In genomic region chr11:120548214-120548613, GRCm38 (mm10) we compare ENCODE assay signal across 8 mouse cellular contexts. TPM values are rescaled to one million over a fixed set of nuclear protein-coding genes. Genes with fewer than 3 reads are reported as not detected.
DNase-seq lines count a peak whose midpoint lies in the region; ATAC-seq and TF ChIP-seq lines count a peak whose summit lies in the region.

No protein-coding gene starts in this region.

- peak overlapping the region; percentile 96 for H3K4me2 ChIP-seq in heart, embryonic 14.5 days (ENCODE audit: low read length)
- peak overlapping the region; percentile 77 for H3K4me2 ChIP-seq in hindbrain, embryonic 14.5 days (replicated peaks)
- H3K4me2 ChIP-seq in midbrain, embryonic 12.5 days (replicated peaks): peak overlapping the region; percentile 91

- ATAC-seq in heart, embryonic 14.5 days (ENCODE audit: insufficient number of reproducible peaks, insufficient read depth, low FRiP score, low read depth): no peak
- ATAC-seq in hindbrain, embryonic 14.5 days (ENCODE audit: low FRiP score): no peak
- ATAC-seq in midbrain, embryonic 12.5 days (ENCODE audit: low FRiP score, low read depth): no peak

- no peaks in the 10 kb centered on the region for H3K27me3 ChIP-seq in heart, embryonic 14.5 days (ENCODE audit: control insufficient read depth, insufficient read depth, low read length)
- H3K27me3 ChIP-seq in embryonic facial prominence, embryonic 10.5 days (replicated peaks; ENCODE audit: low read depth, poor library complexity, severe bottlenecking): no peaks in the 10 kb centered on the region
- H3K27me3 ChIP-seq in hindbrain, embryonic 14.5 days (ENCODE audit: control insufficient read depth, insufficient read depth, low read length): no peaks in the 10 kb centered on the region
- H3K27me3 ChIP-seq in midbrain, embryonic 12.5 days: no peaks in the 10 kb centered on the region

- H3K9me3 ChIP-seq in heart, embryonic 14.5 days (ENCODE audit: control insufficient read depth, low read length): no peaks in the 10 kb centered on the region
- H3K9me3 ChIP-seq in embryonic facial prominence, embryonic 10.5 days: no peaks in the 10 kb centered on the region
- no peaks in the 10 kb centered on the region for H3K9me3 ChIP-seq in hindbrain, embryonic 14.5 days (ENCODE audit: control insufficient read depth, low read length)
- no peaks in the 10 kb centered on the region for H3K9me3 ChIP-seq in midbrain, embryonic 12.5 days

- TF ChIP-seq CTCF in lung, adult 2 months (IDR thresholded peaks at IDR 0.05; ENCODE audit: insufficient read depth, low read length): no peak

- peak overlapping the region; percentile 70 to 98; a peak in 3 of 4 replicates for H3K4me3 ChIP-seq in heart, embryonic 14.5 days (ENCODE audit: control insufficient read depth in 1 of 2, insufficient read depth in 1 of 2, low read depth in 1 of 2, low read length in 2 of 2)
- H3K4me3 ChIP-seq in embryonic facial prominence, embryonic 10.5 days: peak overlapping the region; percentile 78
- H3K4me3 ChIP-seq in hindbrain, embryonic 14.5 days (replicated peaks; ENCODE audit: low read length): peak overlapping the region; percentile 96
- H3K4me3 ChIP-seq in midbrain, embryonic 12.5 days: peak overlapping the region; percentile 86
- H3K4me3 ChIP-seq in lung, adult 2 months (replicated peaks; ENCODE audit: extremely low read depth, low read depth, low read length): no peak overlapping the region

- TF ChIP-seq POLR2A in lung, adult 2 months (IDR thresholded peaks at IDR 0.05; ENCODE audit: borderline replicate concordance, extremely low read depth, low read depth, low read length): no peak

- intact Hi-C loops in heart, postnatal 25 days (cut with DNase I): no loop called here

- no peak overlapping the region; a peak in 1 of 4 replicates for H3K27ac ChIP-seq in heart, embryonic 14.5 days (replicated peaks in 1 of 2; ENCODE audit: control insufficient read depth in 1 of 2, insufficient read depth in 1 of 2, low read depth in 2 of 2, low read length in 2 of 2)
- no peak overlapping the region for H3K27ac ChIP-seq in embryonic facial prominence, embryonic 10.5 days (replicated peaks)
- no peak overlapping the region for H3K27ac ChIP-seq in hindbrain, embryonic 14.5 days
- no peak overlapping the region for H3K27ac ChIP-seq in midbrain, embryonic 12.5 days (replicated peaks)

- peaks cover 24% of the 10 kb centered on the region for H3K36me3 ChIP-seq in heart, embryonic 14.5 days (ENCODE audit: control insufficient read depth, insufficient read depth, low read length)
- H3K36me3 ChIP-seq in embryonic facial prominence, embryonic 10.5 days (replicated peaks): peaks cover 41% of the 10 kb centered on the region
- peaks cover 16% of the 10 kb centered on the region for H3K36me3 ChIP-seq in hindbrain, embryonic 14.5 days (replicated peaks; ENCODE audit: control insufficient read depth, insufficient read depth)
- H3K36me3 ChIP-seq in midbrain, embryonic 12.5 days: peaks cover 29% of the 10 kb centered on the region

- 67% methylated on average over 3 of the region's 3 CpGs for WGBS in heart, embryonic 14.5 days
- 88% methylated on average over 3 of the region's 3 CpGs for WGBS in embryonic facial prominence, embryonic 10.5 days
- WGBS in hindbrain, embryonic 14.5 days: 82% methylated on average over 3 of the region's 3 CpGs
- WGBS in midbrain, embryonic 12.5 days: 90% methylated on average over 3 of the region's 3 CpGs
- 66% methylated on average over 3 of the region's 3 CpGs for WGBS in lung, adult 2 months

- H3K9ac ChIP-seq in heart, embryonic 14.5 days (ENCODE audit: low read length): peak overlapping the region; percentile 93; the same call in 1 of the 2 replicates
- H3K9ac ChIP-seq in hindbrain, embryonic 14.5 days: peak overlapping the region; percentile 98
- H3K9ac ChIP-seq in midbrain, embryonic 12.5 days (replicated peaks): peak overlapping the region; percentile 97

- no peak for DNase-seq in heart, postnatal 25 days (ENCODE audit: low spot score)
- DNase-seq in embryonic facial prominence, embryonic 10.5 days (ENCODE audit: low spot score): no peak
- no peak for DNase-seq in hindbrain, embryonic 14.5 days (ENCODE audit: low spot score)
- no peak for DNase-seq in frontal cortex, postnatal 36 days (ENCODE audit: low spot score in 2 of 2)
- DNase-seq in left cerebral cortex, adult 9 months (ENCODE audit: low spot score in 2 of 2): no peak
- no peak for DNase-seq in lung, adult 2 months

- H3K4me1 ChIP-seq in heart, embryonic 14.5 days (ENCODE audit: control insufficient read depth in 2 of 2, insufficient read depth in 2 of 2, low read length in 2 of 2): peaks cover 12 to 21% of the 10 kb centered on the region in 2 experiments
- peaks cover 35% of the 10 kb centered on the region for H3K4me1 ChIP-seq in embryonic facial prominence, embryonic 10.5 days
- H3K4me1 ChIP-seq in hindbrain, embryonic 14.5 days (replicated peaks; ENCODE audit: control insufficient read depth, insufficient read depth, low read length): peaks cover 15% of the 10 kb centered on the region
- peaks cover 22% of the 10 kb centered on the region for H3K4me1 ChIP-seq in midbrain, embryonic 12.5 days
- peaks cover 17% of the 10 kb centered on the region for H3K4me1 ChIP-seq in lung, adult 2 months (ENCODE audit: control insufficient read depth, insufficient read depth, low read length)

RNA-seq across cellular contexts. Expression of gene Mcrip1, which starts 1.3 kb away (rescaled TPM):
- polyA plus RNA-seq in heart, embryonic 14.5 days (2014; fragmentation: Nextera tagmentation; extraction: Ambion mirVana): 153 and 158 TPM in 2 replicates
- 10 to 100 TPM; 44.1 to 46.9 TPM for total RNA-seq in heart, postnatal 25 days (2021)
- 201 and 221 TPM in 2 replicates for polyA plus RNA-seq in embryonic facial prominence, embryonic 10.5 days (2016; fragmentation: Nextera tagmentation; extraction: Ambion mirVana)
- polyA plus RNA-seq in hindbrain, embryonic 14.5 days (2014; fragmentation: Nextera tagmentation; extraction: Ambion mirVana): 248 and 261 TPM in 2 replicates
- 212 and 232 TPM in 2 replicates for polyA plus RNA-seq in midbrain, embryonic 12.5 days (2016; fragmentation: Nextera tagmentation; extraction: Ambion mirVana)
- polyA plus RNA-seq in lung, adult 2 months (2012; rRNA removed): 133 and 168 TPM in 2 replicates

RNA-seq across cellular contexts. Expression of gene Ppp1r27, which starts 2.7 kb away (rescaled TPM):
- polyA plus RNA-seq in heart, embryonic 14.5 days (2014; fragmentation: Nextera tagmentation; extraction: Ambion mirVana): not detected in 2 replicates
- not detected for total RNA-seq in heart, postnatal 25 days (2021)
- not detected in 2 replicates for polyA plus RNA-seq in embryonic facial prominence, embryonic 10.5 days (2016; fragmentation: Nextera tagmentation; extraction: Ambion mirVana)
- 0.29 TPM in 1 of 2 replicates, not detected in the other for polyA plus RNA-seq in hindbrain, embryonic 14.5 days (2014; fragmentation: Nextera tagmentation; extraction: Ambion mirVana)
- polyA plus RNA-seq in midbrain, embryonic 12.5 days (2016; fragmentation: Nextera tagmentation; extraction: Ambion mirVana): not detected in 2 replicates
- 3.3 TPM in 1 of 2 replicates, not detected in the other for polyA plus RNA-seq in lung, adult 2 months (2012; rRNA removed)

RNA-seq across cellular contexts. Expression of gene Gcgr, which starts 17.7 kb away (rescaled TPM):
- 2.3 and 2.5 TPM in 2 replicates for polyA plus RNA-seq in heart, embryonic 14.5 days (2014; fragmentation: Nextera tagmentation; extraction: Ambion mirVana)
- 1 to 10 TPM; 1.3 to 1.5 TPM for total RNA-seq in heart, postnatal 25 days (2021)
- polyA plus RNA-seq in embryonic facial prominence, embryonic 10.5 days (2016; fragmentation: Nextera tagmentation; extraction: Ambion mirVana): 0.33 and 0.62 TPM in 2 replicates
- polyA plus RNA-seq in hindbrain, embryonic 14.5 days (2014; fragmentation: Nextera tagmentation; extraction: Ambion mirVana): 0.27 and 0.32 TPM in 2 replicates
- polyA plus RNA-seq in midbrain, embryonic 12.5 days (2016; fragmentation: Nextera tagmentation; extraction: Ambion mirVana): 0.18 and 0.29 TPM in 2 replicates
- 0.86 and 1.0 TPM in 2 replicates for polyA plus RNA-seq in lung, adult 2 months (2012; rRNA removed)

RNA-seq across cellular contexts. Expression of gene P4hb, which starts 24.8 kb away (rescaled TPM):
- 431 and 451 TPM in 2 replicates for polyA plus RNA-seq in heart, embryonic 14.5 days (2014; fragmentation: Nextera tagmentation; extraction: Ambion mirVana)
- total RNA-seq in heart, postnatal 25 days (2021): 100 to 1,000 TPM; 228 to 255 TPM
- polyA plus RNA-seq in embryonic facial prominence, embryonic 10.5 days (2016; fragmentation: Nextera tagmentation; extraction: Ambion mirVana): 556 and 565 TPM in 2 replicates
- polyA plus RNA-seq in hindbrain, embryonic 14.5 days (2014; fragmentation: Nextera tagmentation; extraction: Ambion mirVana): 295 and 326 TPM in 2 replicates
- polyA plus RNA-seq in midbrain, embryonic 12.5 days (2016; fragmentation: Nextera tagmentation; extraction: Ambion mirVana): 384 and 418 TPM in 2 replicates
- 192 and 254 TPM in 2 replicates for polyA plus RNA-seq in lung, adult 2 months (2012; rRNA removed)

RNA-seq across cellular contexts. Expression of gene Arhgdia, which starts 33.2 kb away (rescaled TPM):
- 360 and 367 TPM in 2 replicates for polyA plus RNA-seq in heart, embryonic 14.5 days (2014; fragmentation: Nextera tagmentation; extraction: Ambion mirVana)
- total RNA-seq in heart, postnatal 25 days (2021): 100 to 1,000 TPM; 142 to 158 TPM
- polyA plus RNA-seq in embryonic facial prominence, embryonic 10.5 days (2016; fragmentation: Nextera tagmentation; extraction: Ambion mirVana): 735 and 777 TPM in 2 replicates
- polyA plus RNA-seq in hindbrain, embryonic 14.5 days (2014; fragmentation: Nextera tagmentation; extraction: Ambion mirVana): 435 and 490 TPM in 2 replicates
- 504 and 557 TPM in 2 replicates for polyA plus RNA-seq in midbrain, embryonic 12.5 days (2016; fragmentation: Nextera tagmentation; extraction: Ambion mirVana)
- polyA plus RNA-seq in lung, adult 2 months (2012; rRNA removed): 890 and 923 TPM in 2 replicates
